Mouse (Mus musculus): ENCODE data around the gene Zfp872. TPM values are rescaled to one million over a fixed set of nuclear protein-coding genes. Genes with fewer than 3 reads are reported as not detected.
"Not testable (repeated sequence)": the region's sequence is repeated elsewhere in the genome, so short reads cannot be mapped to it uniquely, and the experiment has no call there.

Zfp872 gene
- polyA plus RNA-seq, 1 experiment from 2014 or later = 0.24 TPM

GRCm38 (mm10) chr9:22196412-22196811, 8.5 kb downstream of the Zfp872 start:
- 57% methylated on average over 5 of the region's 5 CpGs for WGBS

DNA sequence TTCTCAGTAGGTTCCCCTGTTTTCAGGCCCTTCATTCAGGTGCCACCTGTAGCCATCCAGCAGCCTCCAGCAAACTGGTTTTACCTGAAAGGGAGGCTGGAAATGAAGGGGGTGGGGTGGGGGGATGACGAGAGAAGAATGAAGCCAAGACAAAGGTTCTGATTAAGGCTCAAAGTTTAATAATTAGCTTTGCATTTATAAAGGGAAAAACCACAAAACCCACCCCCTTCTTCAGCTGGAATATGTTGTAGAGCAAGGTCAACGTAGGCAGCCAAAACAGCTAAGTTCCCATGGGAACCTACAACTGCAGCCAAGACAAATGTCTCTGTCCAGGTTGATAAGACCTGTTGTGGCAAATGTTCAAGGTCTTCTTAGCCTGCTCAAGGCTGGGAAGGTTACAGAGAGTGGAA, 25.9 kb downstream of the Zfp872 start:
- Histone ChIP-seq H3K4me2 (replicated peaks) (no peak overlapping the region), H3K9me3 (no peaks in the 10 kb centered on the region), H3K4me1 (no peaks in the 10 kb centered on the region), H3K27ac (replicated peaks) (no peak overlapping the region), H3K36me3 (no peaks in the 10 kb centered on the region), H3K9ac (replicated peaks) (no peak overlapping the region), H3K4me3 (no peak overlapping the region), H3K27me3 (no peaks in the 10 kb centered on the region; the same call in 1 of the 2 replicates)
- WGBS = 69% methylated on average over 2 of the region's 2 CpGs
- no peak for ATAC-seq (ENCODE audit: low FRiP score, low read depth)

More at GRCm38 (mm10) chr9:22196412-22196811, 8.5 kb downstream of the Zfp872 start:
- H3K27ac ChIP-seq (replicated peaks) = no peak overlapping the region
- no peak overlapping the region for H3K4me2 ChIP-seq (replicated peaks)
- H3K36me3 ChIP-seq = no peaks in the 10 kb centered on the region
- no peaks in the 10 kb centered on the region for H3K27me3 ChIP-seq
- H3K4me3 ChIP-seq = no peak overlapping the region
- no peaks in the 10 kb centered on the region for H3K4me1 ChIP-seq
- H3K9me3 ChIP-seq = peaks cover 32% of the 10 kb centered on the region
- no peak overlapping the region for H3K9ac ChIP-seq (replicated peaks)
- no peak for ATAC-seq (ENCODE audit: low FRiP score, low read depth)

- H3K4me3 ChIP-seq = no peak overlapping the region
- no peak overlapping the region for H3K9ac ChIP-seq (replicated peaks)
- H3K9me3 ChIP-seq = no peaks in the 10 kb centered on the region
- no peak for ATAC-seq (ENCODE audit: low FRiP score, low read depth)
- 88% methylated on average over 2 of the region's 2 CpGs for WGBS
- H3K27ac ChIP-seq (replicated peaks) = no peak overlapping the region
- no peak overlapping the region for H3K4me2 ChIP-seq (replicated peaks)
- H3K4me1 ChIP-seq = no peaks in the 10 kb centered on the region
- H3K27me3 ChIP-seq = no peaks in the 10 kb centered on the region; the same call in 1 of the 2 replicates
- H3K36me3 ChIP-seq = no peaks in the 10 kb centered on the region
Measured at GRCm38 (mm10) chr9:22214549-22214948, 26.7 kb downstream of the Zfp872 start.

GRCm38 (mm10) chr9:22216705-22217104, 28.8 kb downstream of the Zfp872 start:
- no peak for ATAC-seq (ENCODE audit: low FRiP score, low read depth)
- Histone ChIP-seq H3K4me2 (replicated peaks) (no peak overlapping the region), H3K9ac (replicated peaks) (no peak overlapping the region), H3K4me3 (no peak overlapping the region), H3K9me3 (no peaks in the 10 kb centered on the region), H3K27me3 (no peaks in the 10 kb centered on the region; the same call in 1 of the 2 replicates), H3K27ac (replicated peaks) (no peak overlapping the region), H3K4me1 (no peaks in the 10 kb centered on the region), H3K36me3 (no peaks in the 10 kb centered on the region)
- 57% methylated on average over 3 of the region's 3 CpGs for WGBS

DNA sequence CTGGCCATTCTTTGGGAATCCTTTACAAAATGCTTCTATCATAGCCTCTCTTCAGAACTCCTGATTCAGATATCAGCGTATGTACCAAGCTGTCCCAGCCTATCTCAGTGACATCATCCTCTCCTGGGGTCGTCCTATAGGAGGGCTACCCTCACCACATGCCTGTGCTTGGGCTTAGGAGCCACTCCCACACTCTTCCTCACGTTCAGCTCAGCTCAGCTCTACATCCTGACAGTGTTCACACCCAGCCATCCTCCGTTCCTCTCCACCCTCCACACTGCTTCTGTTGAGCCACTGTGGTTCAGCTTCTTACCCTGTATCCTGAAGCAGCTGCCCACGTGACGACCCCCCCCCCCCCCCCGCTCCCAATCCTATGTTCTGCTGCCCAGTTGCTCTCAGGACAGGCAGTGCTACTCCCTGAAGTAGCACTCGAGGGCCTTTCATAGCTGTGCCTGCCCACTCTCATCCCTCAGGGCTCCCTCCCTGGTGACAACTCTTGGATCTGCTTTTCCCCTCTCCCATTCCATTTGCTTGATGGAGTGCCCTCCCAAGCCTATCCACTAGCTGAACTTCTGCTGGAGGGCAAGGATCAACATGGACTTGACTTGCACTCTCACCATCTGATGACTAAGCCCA, 30.1 kb downstream of the Zfp872 start:
- Histone ChIP-seq H3K27ac (replicated peaks) (no peak overlapping the region), H3K4me2 (replicated peaks) (no peak overlapping the region), H3K9ac (replicated peaks) (no peak overlapping the region), H3K27me3 (no peaks in the 10 kb centered on the region; the same call in 1 of the 2 replicates), H3K4me1 (no peaks in the 10 kb centered on the region), H3K36me3 (no peaks in the 10 kb centered on the region), H3K9me3 (no peaks in the 10 kb centered on the region), H3K4me3 (no peak overlapping the region)
- no peak for ATAC-seq (ENCODE audit: low FRiP score, low read depth)
- 54% methylated on average over 8 of the region's 8 CpGs for WGBS

DNA sequence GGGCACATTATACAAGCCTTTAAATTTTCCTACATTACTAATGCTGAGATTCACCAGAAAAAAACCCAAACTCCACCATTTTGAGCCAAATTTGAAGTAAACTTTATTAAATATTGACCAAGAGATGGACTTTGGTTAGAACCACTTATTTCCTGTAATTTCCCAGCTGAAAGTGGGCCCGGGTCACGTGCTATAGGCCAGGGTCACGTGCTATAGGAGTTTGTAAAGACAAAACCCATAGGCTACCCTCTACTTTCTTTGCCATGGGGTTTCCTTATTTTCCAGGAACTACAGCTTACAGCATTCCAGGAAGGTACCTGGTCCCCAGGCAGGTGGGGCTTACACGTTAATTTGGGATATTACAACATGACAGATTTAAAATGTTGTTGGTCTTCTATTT, 36.2 kb downstream of the Zfp872 start:
- Histone ChIP-seq H3K9me3 (no peaks in the 10 kb centered on the region), H3K4me2 (replicated peaks) (no peak overlapping the region), H3K9ac (replicated peaks) (no peak overlapping the region), H3K36me3 (no peaks in the 10 kb centered on the region), H3K27ac (replicated peaks) (no peak overlapping the region), H3K4me3 (no peak overlapping the region), H3K27me3 (no peaks in the 10 kb centered on the region), H3K4me1 (peaks cover 4% of the 10 kb centered on the region; the same call in 1 of the 2 replicates)
- ATAC-seq (ENCODE audit: low FRiP score, low read depth) = no peak
- WGBS = 95% methylated on average over 4 of the region's 4 CpGs

DNA sequence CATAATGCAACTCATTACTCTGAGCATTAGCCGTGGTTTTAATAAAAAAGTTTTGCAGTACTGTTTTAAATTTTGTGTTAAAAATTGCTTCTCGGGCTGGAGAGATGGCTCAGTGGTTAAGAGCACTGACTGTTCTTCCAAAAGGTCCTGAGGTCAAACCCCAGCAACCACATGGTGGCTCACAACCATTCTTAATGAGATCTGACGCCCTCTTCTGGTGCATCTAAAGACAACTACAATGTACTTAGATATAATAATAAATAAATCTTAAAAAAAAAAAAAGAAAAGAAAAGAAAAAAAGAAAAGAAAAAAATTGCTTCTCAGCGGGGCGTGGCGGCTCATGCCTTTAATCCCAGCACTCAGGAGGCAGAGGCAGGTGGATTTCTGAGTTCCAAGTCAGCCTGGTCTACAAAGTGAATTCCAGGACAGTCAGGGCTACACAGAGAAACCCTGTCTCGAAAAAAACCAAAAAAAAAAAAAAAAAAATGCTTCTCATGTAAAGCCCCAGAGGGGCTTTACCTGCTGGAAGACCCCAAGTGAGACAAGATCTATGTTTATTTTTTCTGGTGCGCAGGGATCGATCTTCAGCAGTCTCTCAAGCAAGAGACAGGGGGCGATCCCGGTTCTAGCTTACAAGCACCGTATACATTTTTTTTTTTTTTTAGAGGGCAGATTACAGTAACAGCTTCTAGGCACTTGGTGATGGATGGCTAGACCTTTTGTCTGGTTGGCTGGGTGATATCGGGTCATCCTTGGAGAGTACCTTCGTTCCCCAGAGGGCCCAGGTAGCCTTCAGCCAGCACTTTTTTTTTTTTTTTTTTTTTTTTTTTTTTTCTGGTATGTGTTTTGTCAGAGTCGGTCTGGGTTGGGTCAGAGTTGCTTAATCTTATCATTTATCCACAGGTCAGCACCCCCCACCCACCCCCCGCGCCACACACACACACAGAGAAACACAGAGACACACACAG, 36.9 kb downstream of the Zfp872 start:
- Histone ChIP-seq H3K9me3 (no peaks in the 10 kb centered on the region), H3K27ac (replicated peaks) (peak overlapping the region; percentile 30), H3K36me3 (no peaks in the 10 kb centered on the region), H3K4me2 (replicated peaks) (peak overlapping the region; percentile 73), H3K9ac (replicated peaks) (peak overlapping the region; percentile 66), H3K4me1 (peaks cover 4% of the 10 kb centered on the region; the same call in 1 of the 2 replicates), H3K4me3 (peak overlapping the region; percentile 62), H3K27me3 (no peaks in the 10 kb centered on the region)
- ATAC-seq (ENCODE audit: low FRiP score, low read depth) = peak; percentile 53
- 24% methylated on average over 17 of the region's 17 CpGs for WGBS

DNA sequence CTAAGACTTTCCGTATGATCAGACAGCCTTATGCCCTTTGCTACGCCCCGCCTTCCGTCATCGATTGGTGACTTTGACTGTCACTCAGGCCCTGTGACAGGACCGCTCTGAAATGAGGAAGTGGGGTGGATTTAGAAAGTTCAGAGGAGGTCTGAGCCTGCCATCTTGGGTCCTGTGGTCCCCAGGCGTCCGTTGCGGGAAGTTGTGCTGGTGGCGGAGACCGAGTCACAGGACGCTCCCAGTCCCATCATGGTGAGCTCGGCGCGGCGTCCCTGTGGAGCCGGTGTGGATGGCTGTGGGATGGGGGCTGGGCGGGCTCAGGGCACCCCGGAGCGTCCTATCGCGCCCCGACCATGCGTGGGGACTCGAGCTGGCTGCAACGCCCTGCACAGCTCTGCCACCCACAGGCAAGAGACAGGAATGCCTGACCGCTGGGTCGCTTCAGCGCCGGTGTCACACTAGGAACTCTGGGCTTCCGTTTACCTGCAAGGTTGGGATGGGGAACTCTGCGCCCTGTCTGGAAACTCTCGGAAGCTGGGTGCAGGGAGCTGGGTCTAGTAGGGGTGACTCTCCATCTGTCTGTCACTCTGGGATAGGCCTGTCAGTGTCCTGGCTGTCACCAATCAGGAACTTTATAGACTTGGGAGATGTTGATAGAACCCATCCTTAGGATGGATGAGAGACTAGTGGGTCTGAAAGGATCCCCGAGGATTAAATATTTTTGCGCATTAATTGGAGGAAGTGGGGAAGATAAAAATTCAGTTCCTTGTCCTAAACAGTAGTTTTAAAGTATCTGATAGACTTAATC, 37.9 kb downstream of the Zfp872 start, which contains the start of gene Zfp809:
Gene Zfp809, plus strand, starts transcription at position 134 of the 808 bp plus-strand sequence.
- Histone ChIP-seq H3K9me3 (no peaks in the 10 kb centered on the region), H3K27ac (replicated peaks) (peak within 1 kb of the TSS; percentile 63), H3K4me3 (peak within 1 kb of the TSS; percentile 62), H3K36me3 (no peaks in the 10 kb centered on the region), H3K4me2 (replicated peaks) (peak within 1 kb of the TSS; percentile 73), H3K4me1 (peaks cover 4% of the 10 kb centered on the region; the same call in 1 of the 2 replicates), H3K9ac (replicated peaks) (peak within 1 kb of the TSS; percentile 66), H3K27me3 (no peaks in the 10 kb centered on the region)
- ATAC-seq (ENCODE audit: low FRiP score, low read depth) = peak; percentile 99
- 1% methylated on average over 35 of the region's 35 CpGs for WGBS

DNA sequence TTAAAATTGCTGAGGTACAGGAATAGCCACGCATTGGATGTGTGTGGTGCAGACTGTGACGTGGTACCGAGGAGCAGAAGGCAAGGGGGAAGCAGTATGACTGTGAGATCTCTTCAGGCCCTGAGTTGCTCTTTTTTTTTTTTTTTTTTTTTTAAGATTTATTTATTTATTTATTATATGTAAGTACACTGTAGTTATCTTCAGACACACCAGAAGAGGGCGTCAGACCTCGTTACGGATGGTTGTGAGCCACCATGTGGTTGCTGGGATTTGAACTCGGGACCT, 38.4 kb downstream of the Zfp872 start:
- Histone ChIP-seq H3K4me3 (peak overlapping the region; percentile 62), H3K4me2 (replicated peaks) (peak overlapping the region; percentile 73)
- H3K36me3 ChIP-seq; H3K9me3 ChIP-seq; ATAC-seq (ENCODE audit: low FRiP score, low read depth); H3K27me3 ChIP-seq; H3K9ac ChIP-seq (replicated peaks); H3K27ac ChIP-seq (replicated peaks); H3K4me1 ChIP-seq: not testable (repeated sequence)
- WGBS = 81% methylated on average over 7 of the region's 7 CpGs

DNA sequence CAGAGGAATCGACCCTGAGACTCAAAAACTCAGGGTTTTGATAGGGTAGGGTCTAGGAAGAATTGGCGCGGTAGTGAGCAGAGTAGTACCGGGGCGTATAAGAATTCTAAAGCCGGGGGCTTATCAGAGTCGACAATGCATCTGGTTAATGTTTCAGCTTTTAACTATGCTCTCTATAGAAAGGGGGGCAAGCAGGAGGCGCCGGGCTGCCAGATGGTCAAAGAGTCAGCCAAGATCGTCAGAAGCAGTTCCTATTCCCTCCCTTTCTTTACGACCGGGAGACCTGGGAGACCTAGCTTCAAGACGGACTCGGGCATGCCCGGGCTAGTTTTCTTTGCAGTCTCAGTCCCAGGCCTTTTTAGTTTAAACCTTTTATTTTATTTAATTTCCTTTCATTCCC, 39.0 kb downstream of the Zfp872 start:
- Histone ChIP-seq H3K27me3 (no peaks in the 10 kb centered on the region), H3K4me3 (no peak overlapping the region), H3K9ac (replicated peaks) (no peak overlapping the region), H3K27ac (replicated peaks) (no peak overlapping the region), H3K4me2 (replicated peaks) (no peak overlapping the region), H3K36me3 (no peaks in the 10 kb centered on the region), H3K4me1 (peaks cover 4% of the 10 kb centered on the region; the same call in 1 of the 2 replicates), H3K9me3 (no peaks in the 10 kb centered on the region)
- 94% methylated on average over 15 of the region's 15 CpGs for WGBS
- ATAC-seq (ENCODE audit: low FRiP score, low read depth) = no peak

DNA sequence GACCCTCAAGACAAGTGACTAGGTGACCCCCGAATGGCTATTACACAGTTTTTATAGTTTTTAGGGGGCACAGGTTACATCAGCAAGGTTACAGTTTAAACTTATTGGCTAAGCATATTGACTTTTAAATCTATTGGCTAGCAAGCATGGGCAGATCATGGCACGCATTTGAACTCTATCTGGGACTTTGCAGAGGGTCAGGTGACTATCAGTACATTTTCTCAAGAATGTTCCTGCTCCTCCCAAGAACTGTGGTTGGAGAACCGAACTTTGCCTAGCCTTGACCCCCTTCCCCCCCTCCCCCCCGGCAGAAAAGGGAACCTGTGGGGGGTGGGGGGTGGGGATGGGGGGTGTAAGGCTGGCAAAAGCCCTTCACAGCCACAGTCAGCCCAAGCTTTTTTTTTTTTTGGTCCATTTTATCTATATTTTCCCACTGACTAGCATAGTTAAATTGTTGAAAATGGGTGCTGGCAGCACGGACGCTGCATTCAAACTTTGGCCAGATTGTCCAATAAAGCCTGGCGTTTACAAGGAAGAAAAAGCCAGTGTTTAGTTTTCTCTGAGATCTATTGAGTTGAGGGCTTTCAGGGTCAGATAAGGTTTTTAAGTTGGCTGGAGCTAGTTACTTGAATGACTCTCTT, 41.6 kb downstream of the Zfp872 start:
- no peaks in the 10 kb centered on the region for H3K36me3 ChIP-seq
- H3K9me3 ChIP-seq = no peaks in the 10 kb centered on the region
- no peak overlapping the region for H3K9ac ChIP-seq (replicated peaks)
- WGBS = 93% methylated on average over 7 of the region's 7 CpGs
- peaks cover 4% of the 10 kb centered on the region; the same call in 1 of the 2 replicates for H3K4me1 ChIP-seq
- H3K4me2 ChIP-seq (replicated peaks) = no peak overlapping the region
- H3K27me3 ChIP-seq = no peaks in the 10 kb centered on the region
- H3K4me3 ChIP-seq = no peak overlapping the region
- H3K27ac ChIP-seq (replicated peaks) = no peak overlapping the region
- no peak for ATAC-seq (ENCODE audit: low FRiP score, low read depth)

Measured in midbrain, embryonic 12.5 days (tissue).